Mouse (Mus musculus): Measurements from ENCODE around the gene Supt5. TPM values are rescaled to one million over a fixed set of nuclear protein-coding genes. Genes with fewer than 3 reads are reported as not detected.

The Supt5 gene
- polyA plus RNA-seq, 1 experiment from 2014 or later = 127 TPM

- CTCF ChIA-PET = interaction anchor here (1.6 to 1.7 kb wide), 2 partner anchors 9 kb away, joined by 6 to 7 read pairs; no protein-coding TSS in a partner anchor
- ATAC-seq = no peak
- POLR2A ChIA-PET = interaction anchor here (1.1 kb wide), 1 partner anchor 22 kb away, joined by 3 read pairs; no protein-coding TSS in a partner anchor
Observed at GRCm38 (mm10) chr7:28335471-28335870, 3.1 kb downstream of the Supt5 start.

GRCm38 (mm10) chr7:28334534-28334933 lies 4.0 kb downstream of the Supt5 start:
- CTCF ChIA-PET = interaction anchor here (1.6 to 1.7 kb wide), 2 partner anchors 8 to 10 kb away, joined by 6 to 7 read pairs; no protein-coding TSS in a partner anchor
- POLR2A ChIA-PET = no interaction called here
- in situ Hi-C loops (cut with MboI; ENCODE audit: low pct_unique_long_range_greater_than_20kb) = no loop called here
- H3K27me3 ChIP-seq = no peaks in the 10 kb centered on the region
- TF ChIP-seq CTCF (IDR thresholded peaks at IDR 0.05) = no peak
- DNase-seq (ENCODE audit: low read depth, low spot score) = no peak
- no peak for ATAC-seq

More at GRCm38 (mm10) chr7:28335471-28335870, 3.1 kb downstream of the Supt5 start:
- DNase-seq (ENCODE audit: low read depth, low spot score) = no peak
- no peak for TF ChIP-seq CTCF (IDR thresholded peaks at IDR 0.05)
- H3K27me3 ChIP-seq = no peaks in the 10 kb centered on the region
- in situ Hi-C loops (cut with MboI; ENCODE audit: low pct_unique_long_range_greater_than_20kb) = no loop called here

GRCm38 (mm10) chr7:28328260-28328659 lies 10.3 kb downstream of the Supt5 start:
- ATAC-seq (no peak), DNase-seq (ENCODE audit: low read depth, low spot score) (no peak)
- no peaks in the 10 kb centered on the region for H3K27me3 ChIP-seq
- ChIA-PET CTCF (interaction anchor here (1.0 kb wide), 1 partner anchor 17 kb away, joined by 4 read pairs; no protein-coding TSS in a partner anchor), POLR2A (no interaction called here)
- no peak for TF ChIP-seq CTCF (IDR thresholded peaks at IDR 0.05)
- in situ Hi-C loops (cut with MboI; ENCODE audit: low pct_unique_long_range_greater_than_20kb) = no loop called here

- H3K27me3 ChIP-seq = no peaks in the 10 kb centered on the region
- no peak for TF ChIP-seq CTCF (IDR thresholded peaks at IDR 0.05)
- ChIA-PET POLR2A (no interaction called here), CTCF (interaction anchor here (0.7 to 1.5 kb wide), 5 partner anchors 9 to 18 kb away, joined by 3 to 7 read pairs (median 6); no protein-coding TSS in a partner anchor)
- ATAC-seq (no peak), DNase-seq (ENCODE audit: low read depth, low spot score) (no peak)
- in situ Hi-C loops (cut with MboI; ENCODE audit: low pct_unique_long_range_greater_than_20kb) = no loop called here
Observed at GRCm38 (mm10) chr7:28326457-28326856, 12.1 kb downstream of the Supt5 start.

DNA sequence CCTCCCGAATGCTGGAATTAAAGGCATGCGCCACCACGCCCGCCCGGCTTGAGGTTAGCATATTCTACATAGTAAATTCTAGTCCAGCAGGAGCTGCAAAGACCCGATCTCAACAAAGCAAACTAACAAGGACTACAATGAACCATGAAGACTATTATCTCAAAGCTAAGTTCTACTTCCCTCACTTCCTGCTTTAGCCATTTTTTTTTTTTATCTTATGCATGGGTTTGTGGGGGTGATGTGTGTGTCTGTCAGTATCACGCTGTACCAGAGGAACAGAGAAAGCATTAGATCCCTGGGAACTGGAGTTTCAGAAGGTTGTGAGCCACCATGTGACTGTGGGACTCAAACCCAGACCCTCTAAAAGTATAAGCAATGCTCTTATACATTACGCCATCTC lies 13.3 kb downstream of the Supt5 start:
- no peak for TF ChIP-seq CTCF (IDR thresholded peaks at IDR 0.05)
- ChIA-PET POLR2A (no interaction called here), CTCF (interaction anchor here (1.5 kb wide), 1 partner anchor 14 kb away, joined by 4 read pairs; no protein-coding TSS in a partner anchor)
- DNase-seq (ENCODE audit: low read depth, low spot score) = no peak
- in situ Hi-C loops (cut with MboI; ENCODE audit: low pct_unique_long_range_greater_than_20kb) = no loop called here
- ATAC-seq = no peak
- no peaks in the 10 kb centered on the region for H3K27me3 ChIP-seq

GRCm38 (mm10) chr7:28321974-28322720 lies 16.4 kb downstream of the Supt5 start:
- ATAC-seq = no peak
- in situ Hi-C loops (cut with MboI; ENCODE audit: low pct_unique_long_range_greater_than_20kb) = no loop called here
- ChIA-PET POLR2A (interaction anchor here (1.5 kb wide), 1 partner anchor 11 kb away, joined by 3 read pairs; no protein-coding TSS in a partner anchor), CTCF (interaction anchor here (1.7 to 2.1 kb wide), 2 partner anchors 17 to 23 kb away, joined by 7 read pairs; partner anchors contain the start of gene Supt5)
- no peak for DNase-seq (ENCODE audit: low read depth, low spot score)
- no peaks in the 10 kb centered on the region for H3K27me3 ChIP-seq
- TF ChIP-seq CTCF (IDR thresholded peaks at IDR 0.05) = no peak

DNA sequence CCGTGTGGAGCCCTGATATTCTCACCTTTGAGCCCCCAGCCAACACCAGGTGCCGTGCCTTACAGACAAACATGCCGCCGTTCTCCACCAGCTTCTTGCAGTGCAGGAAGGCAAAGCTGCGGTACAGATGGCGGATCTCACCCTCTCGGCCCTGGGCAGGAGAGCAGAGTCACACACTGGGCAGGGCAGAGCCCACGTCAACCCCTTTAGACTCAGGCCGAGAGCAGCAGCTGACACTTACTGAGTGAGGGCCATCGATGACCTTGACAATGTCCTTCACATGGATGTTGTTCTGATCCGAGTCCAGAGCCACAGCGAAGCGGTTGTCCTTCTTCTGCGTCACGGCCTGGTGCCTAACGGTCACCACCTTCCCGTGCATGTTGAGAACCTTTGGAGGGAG lies 19.8 kb downstream of the Supt5 start:
- DNase-seq (ENCODE audit: low read depth, low spot score) = no peak

GRCm38 (mm10) chr7:28318036-28318435 lies 20.5 kb downstream of the Supt5 start:
- in situ Hi-C loops (cut with MboI; ENCODE audit: low pct_unique_long_range_greater_than_20kb) = no loop called here
- TF ChIP-seq CTCF (IDR thresholded peaks at IDR 0.05) = no peak
- CTCF ChIA-PET = interaction anchor here (1.4 kb wide), 1 partner anchor 27 kb away, joined by 3 read pairs; no protein-coding TSS in a partner anchor
- no peak for DNase-seq (ENCODE audit: low read depth, low spot score)
- no peak for ATAC-seq
- H3K27me3 ChIP-seq = no peaks in the 10 kb centered on the region
- POLR2A ChIA-PET = no interaction called here

More for the DNA sequence above, 19.8 kb downstream of the Supt5 start:
- ChIA-PET POLR2A (no interaction called here), CTCF (interaction anchor here (1.1 to 1.4 kb wide), 2 partner anchors 15 to 26 kb away, joined by 3 read pairs; no protein-coding TSS in a partner anchor)
- in situ Hi-C loops (cut with MboI; ENCODE audit: low pct_unique_long_range_greater_than_20kb) = no loop called here
- ATAC-seq = no peak
- TF ChIP-seq CTCF (IDR thresholded peaks at IDR 0.05) = no peak
- H3K27me3 ChIP-seq = no peaks in the 10 kb centered on the region

DNA sequence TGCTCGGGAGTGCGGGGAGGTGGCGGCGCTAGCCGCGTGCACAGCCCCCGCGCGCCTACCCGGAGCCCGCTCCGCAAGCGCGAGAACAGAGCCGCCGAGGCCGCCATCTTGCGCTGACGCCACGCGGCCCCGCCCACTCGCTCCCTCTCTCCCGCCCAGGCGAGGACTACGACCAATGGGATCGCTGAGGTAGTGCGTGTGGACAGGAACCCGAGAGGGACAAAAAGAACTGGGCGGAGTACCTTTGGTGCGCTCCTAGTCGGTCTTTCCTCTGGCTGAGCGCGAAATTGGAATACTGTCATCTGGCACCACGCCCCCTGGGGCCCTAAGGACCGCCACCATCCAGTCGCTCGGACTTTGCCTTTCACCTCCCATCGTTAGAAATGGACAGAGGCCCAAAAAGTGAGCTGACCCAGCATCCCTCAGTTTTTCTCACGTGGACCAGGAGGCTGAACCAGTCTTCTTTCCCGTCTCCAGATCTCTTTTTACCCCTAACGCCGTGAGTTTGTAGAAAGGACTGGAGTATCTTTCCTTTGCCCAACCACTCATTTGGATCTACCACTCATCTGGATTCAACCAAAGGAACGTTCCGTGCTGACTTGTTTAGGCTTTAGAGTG lies 26.5 kb downstream of the Supt5 start, which contains the start of gene Timm50:
Gene Timm50 (minus strand): TSS at position 147 of the 618 bp plus-strand sequence.
- TF ChIP-seq CTCF (IDR thresholded peaks at IDR 0.05) = no peak
- in situ Hi-C loops (cut with MboI; ENCODE audit: low pct_unique_long_range_greater_than_20kb) = no loop called here
- ChIA-PET POLR2A (interaction anchor here (0.6 kb wide), 1 partner anchor 515 kb away, joined by 3 read pairs; no protein-coding TSS in a partner anchor), CTCF (no interaction called here)
- H3K27me3 ChIP-seq = no peaks in the 10 kb centered on the region
- peak; percentile 77 for DNase-seq (ENCODE audit: low read depth, low spot score)
- peak; percentile 81 for ATAC-seq

GRCm38 (mm10) chr7:28311151-28311925 lies 27.2 kb downstream of the Supt5 start:
- TF ChIP-seq CTCF (IDR thresholded peaks at IDR 0.05) = no peak
- H3K27me3 ChIP-seq = no peaks in the 10 kb centered on the region
- no peak for DNase-seq (ENCODE audit: low read depth, low spot score)
- ATAC-seq = peak; percentile 27
- ChIA-PET POLR2A (no interaction called here), CTCF (interaction anchor here (1.4 kb wide), 1 partner anchor 9 kb away, joined by 5 read pairs; the partner anchor contains the start of gene Dll3)
- in situ Hi-C loops (cut with MboI; ENCODE audit: low pct_unique_long_range_greater_than_20kb) = no loop called here
